Mouse (Mus musculus) adipocyte (in vitro differentiated cells): ENCODE results near the gene Piwil4.
A peak's percentile ranks its signal among the peaks of the same experiment; 100 is the strongest.

ENCODE experiments used
- DNase-seq: peaks from one replicate; pipeline ENCODE4 v3.0.0-alpha.2; 2016; ENCODE audit warnings: low spot score

Piwil4 gene

DNA sequence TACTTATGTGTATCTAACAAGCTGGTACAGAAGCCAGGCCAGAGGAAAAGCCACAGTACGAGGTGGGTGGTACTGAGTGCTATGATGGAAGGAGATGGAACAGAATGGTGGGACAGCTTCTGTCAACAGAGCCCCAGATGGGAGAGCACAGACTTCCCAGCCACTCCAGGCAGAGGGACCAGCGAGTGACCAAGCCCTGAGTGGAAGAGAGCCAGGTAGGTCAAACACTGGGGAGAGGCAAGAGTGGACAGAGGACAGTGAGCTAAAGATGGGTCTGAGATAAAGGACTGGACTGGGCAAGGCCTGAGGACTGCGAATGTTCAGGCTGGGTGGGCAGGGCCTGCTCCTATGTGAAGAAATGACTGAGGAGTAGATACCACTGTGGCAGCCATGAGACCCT is 72.2 kb downstream of the Piwil4 start:
- DNase-seq: peak; percentile 21

GRCm38 (mm10) chr9:14666071-14666470 is 74.5 kb downstream of the Piwil4 start:
- no peak for DNase-seq

DNA sequence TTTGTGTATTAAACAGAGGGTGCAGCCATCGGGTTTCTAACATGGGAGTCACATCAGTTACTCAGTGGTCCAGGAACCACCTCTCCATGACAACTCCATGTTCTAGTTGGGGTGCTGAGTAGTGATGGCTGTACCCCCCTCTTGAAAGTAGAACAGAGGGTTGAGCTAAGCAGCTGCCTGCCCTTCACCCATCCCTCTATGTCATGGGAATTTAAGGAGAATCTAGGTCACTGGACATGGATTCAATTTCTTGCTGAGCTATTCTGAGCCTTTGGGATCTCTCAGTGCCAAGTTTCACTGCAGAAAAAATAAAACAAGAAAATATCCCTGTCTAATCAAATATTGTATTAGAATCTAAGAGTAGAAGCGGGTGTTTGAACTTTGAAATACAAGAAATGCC is 76.9 kb downstream of the Piwil4 start:
- DNase-seq: peak; percentile 62

- DNase-seq: no peak
Measured at GRCm38 (mm10) chr9:14662876-14663275, 77.7 kb downstream of the Piwil4 start.

- no peak for DNase-seq
Measured at GRCm38 (mm10) chr9:14662138-14662537, 78.4 kb downstream of the Piwil4 start.

- no peak for DNase-seq
Measured at GRCm38 (mm10) chr9:14657926-14658325, 82.6 kb downstream of the Piwil4 start.

- DNase-seq: no peak
Measured at GRCm38 (mm10) chr9:14654010-14654409, 86.5 kb downstream of the Piwil4 start.

DNA sequence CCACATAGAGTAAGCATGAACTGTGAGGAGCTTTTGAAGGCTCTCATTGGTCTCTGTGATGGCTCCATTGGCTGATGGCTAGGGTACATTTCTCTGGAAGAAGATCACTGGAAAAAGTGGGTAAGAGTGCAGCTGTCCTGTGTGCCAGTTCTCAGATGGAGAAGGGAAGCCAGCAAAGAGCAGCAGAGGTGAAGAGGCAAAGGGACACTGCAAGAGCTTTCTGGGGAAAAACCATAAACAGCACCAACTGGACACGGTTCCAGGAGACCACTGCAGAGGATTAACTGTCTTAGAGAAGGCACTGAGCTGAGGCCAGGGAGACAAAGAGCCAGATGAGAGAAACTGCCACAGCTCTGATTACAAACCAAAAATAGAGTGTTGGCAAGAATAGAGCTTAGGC is 87.8 kb downstream of the Piwil4 start:
- peak; percentile 92 for DNase-seq

- DNase-seq: no peak
Measured at GRCm38 (mm10) chr9:14647849-14648248, 92.7 kb downstream of the Piwil4 start.

GRCm38 (mm10) chr9:14646641-14647040 is 93.9 kb downstream of the Piwil4 start:
- peak; percentile 72 for DNase-seq
